Mouse (Mus musculus) adrenal gland, adult 18-20 months (tissue): ENCODE measurements around the gene Vmn1r214. TPM values are rescaled to one million over a fixed set of nuclear protein-coding genes. Genes with fewer than 3 reads are reported as not detected.

Experiments used
- DNase-seq, 2 experiments: peaks; one replicate each; pipeline ENCODE4 v3.0.0; 2021 to 2022; ENCODE audit warnings: low spot score in 2 of 2
- long read RNA-seq, 2 experiments: library from polyadenylated mRNA; stranded (forward); transcript quantifications; one replicate each; pipeline ENCODE4 v2.0.0; 2021
- total RNA-seq, 2 experiments: library from RNA; stranded (reverse); gene quantifications; 1 replicate in 1 of 2; 2 replicates in 1 of 2; pipeline ENCODE4 v1.2.3; 2021

Gene Vmn1r214
- total RNA-seq, result not detected
- long read RNA-seq, experiment 1, result 0 reads
- long read RNA-seq, experiment 2, result 0 reads

DNA sequence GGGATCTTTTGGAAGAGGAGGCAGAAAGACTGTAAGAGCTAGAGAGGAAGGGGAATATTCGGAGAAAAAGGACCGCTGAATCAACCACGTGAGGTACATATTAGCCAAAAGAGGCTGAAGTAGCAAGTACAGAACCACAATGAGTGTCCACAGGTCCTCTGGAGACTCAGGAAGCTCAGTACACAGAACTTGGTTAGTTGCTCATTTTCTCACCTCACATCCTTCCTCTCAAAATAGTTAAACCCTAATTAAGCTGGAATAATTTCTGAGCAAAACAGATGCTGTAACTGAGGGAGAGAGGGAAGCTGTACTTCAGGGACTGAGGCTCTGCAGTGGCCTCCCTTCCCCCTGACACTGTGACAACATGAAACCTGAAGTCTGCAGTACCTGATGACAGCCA lies at the start of gene Vmn1r214:
Gene Vmn1r214 (plus strand): TSS at position 301 of the 400 bp plus-strand sequence.
- DNase-seq, result no peak

DNA sequence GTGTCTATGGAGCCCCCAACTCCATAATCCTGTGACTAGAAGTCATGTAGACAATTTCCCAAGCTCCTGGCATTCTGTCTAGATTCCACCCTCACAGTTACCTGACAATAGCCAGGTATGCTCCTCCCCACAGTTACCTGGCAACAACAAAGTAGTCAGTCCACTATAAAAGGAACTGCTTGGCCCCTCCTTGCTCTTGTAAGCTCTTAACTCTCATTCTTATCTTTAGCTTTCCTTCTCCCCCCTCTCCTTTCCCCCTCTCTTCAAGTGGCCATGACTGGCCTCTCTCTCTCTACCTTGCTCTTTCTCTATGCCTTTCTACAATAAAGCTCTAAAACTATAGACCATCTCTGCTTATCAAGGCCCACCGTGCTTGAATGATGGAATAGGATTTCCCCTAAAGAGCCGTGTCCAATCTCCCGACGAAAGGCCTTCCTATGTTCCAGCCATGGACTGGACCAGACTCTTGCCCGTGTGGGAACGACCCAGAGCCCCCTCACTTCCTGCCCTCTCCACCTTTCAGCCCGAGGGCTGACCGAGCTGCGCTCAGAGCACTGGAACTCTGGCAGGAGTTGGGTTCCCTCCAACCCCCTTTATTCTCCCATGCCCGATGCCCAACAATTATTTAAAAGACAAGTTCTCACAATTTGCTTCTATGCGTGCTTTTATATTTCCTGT lies 39.9 kb upstream of the Vmn1r214 start:
- no peak for DNase-seq

DNA sequence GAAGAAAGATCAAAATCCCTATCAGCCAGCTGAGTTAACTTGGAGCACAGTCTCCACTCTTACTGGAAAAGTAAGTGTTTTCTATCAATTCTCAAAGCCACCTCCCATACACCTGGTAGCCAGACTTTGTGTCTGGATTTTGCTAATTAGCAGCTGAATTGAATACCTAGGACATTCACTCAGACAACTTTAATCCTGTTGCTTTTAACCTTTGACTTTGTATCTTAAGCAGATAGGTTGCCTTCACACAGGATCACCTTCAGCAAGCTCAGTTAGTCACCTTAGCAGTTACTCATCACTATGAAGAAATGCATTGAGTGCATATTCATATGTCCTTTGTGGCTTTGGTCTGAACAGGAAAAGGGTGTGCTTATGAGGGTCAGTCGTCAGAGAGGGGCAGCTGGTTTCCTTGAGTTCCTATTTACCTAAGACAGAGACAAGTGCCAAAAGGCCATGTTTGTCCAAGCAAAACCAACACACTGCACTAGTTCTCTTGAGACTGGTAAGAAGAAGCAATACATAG lies 38.0 kb upstream of the Vmn1r214 start:
- no peak for DNase-seq

DNA sequence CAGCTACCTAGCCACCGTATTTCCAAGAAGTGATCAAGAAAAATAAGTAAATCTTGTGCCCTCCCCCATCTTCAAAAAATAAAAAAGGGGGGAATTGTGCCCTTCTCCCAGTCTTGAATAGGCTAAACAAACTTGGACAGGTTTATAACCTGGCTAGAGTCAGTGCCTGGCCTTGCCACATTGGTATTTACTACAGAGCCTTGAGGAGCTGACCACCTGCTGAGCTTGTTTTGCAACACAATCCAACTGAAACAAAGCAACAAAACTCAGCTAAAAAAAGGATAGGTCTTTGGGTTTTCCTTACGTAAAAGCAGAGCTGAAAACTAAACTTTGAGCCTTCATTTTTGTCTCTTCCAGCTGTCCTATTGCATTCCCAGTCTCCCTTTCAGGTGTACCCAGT lies 37.5 kb upstream of the Vmn1r214 start:
- DNase-seq, result no peak

DNA sequence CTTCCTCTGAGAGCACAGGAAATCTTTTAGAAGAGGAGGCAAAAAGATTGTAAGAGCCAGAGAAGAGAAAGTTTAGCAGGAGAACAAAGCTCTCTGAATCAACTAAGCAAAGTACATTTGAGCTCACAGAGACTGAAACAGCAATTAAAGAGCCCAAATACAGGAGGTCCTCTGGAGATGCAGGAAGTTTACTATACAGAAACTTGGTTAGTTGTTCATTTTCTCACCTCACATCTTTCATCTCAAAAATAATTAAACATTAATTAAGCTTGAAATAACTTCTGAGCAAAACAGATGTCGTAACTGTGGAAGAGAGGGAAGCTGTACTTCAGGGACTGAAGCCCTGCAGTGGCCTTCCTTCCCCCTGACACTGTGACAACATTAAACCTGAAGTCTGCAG lies 22.9 kb upstream of the Vmn1r214 start, which contains the start of gene Vmn1r213:
Gene Vmn1r213 (plus strand): TSS at position 301 of the 400 bp plus-strand sequence.
- no peak for DNase-seq

DNA sequence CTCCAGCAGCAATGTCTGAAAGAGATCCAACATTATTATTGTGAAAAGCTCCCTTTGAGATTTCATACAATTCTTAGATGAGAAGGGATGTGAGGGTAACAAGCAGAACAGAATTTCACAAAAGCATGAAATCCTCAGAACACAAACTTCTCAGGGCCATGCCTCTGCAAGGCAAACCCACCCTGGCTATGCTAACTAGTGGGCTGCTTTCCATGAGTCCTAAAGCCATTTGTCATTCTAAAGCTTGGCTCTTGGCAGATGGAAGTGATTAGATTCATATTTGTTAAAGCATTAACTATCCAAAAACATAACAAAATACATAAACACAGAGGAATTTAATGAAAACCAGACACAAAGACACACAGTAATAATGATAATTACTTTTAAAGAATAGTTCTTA lies 12.1 kb upstream of the Vmn1r214 start:
- no peak for DNase-seq

DNA sequence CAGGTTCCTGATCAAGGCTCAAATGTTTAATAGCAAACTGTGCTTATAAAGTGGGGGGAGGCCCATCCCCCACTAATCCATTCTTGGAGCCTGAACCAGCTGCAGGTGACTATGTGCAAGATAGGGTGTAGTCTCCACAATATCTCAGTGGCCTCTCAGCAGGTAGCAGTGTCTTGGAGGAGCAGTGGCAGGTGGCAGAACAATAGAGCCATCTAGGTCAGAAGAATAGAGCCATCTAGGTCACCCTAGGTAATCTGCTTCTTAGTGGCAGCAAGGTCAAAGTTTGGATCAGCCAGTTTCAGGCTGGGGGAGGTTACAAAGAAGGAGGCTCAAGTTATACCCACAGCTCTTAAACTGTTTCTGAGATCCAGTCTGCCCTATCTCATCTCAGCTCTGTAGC lies 5.4 kb upstream of the Vmn1r214 start:
- DNase-seq, result no peak

DNA sequence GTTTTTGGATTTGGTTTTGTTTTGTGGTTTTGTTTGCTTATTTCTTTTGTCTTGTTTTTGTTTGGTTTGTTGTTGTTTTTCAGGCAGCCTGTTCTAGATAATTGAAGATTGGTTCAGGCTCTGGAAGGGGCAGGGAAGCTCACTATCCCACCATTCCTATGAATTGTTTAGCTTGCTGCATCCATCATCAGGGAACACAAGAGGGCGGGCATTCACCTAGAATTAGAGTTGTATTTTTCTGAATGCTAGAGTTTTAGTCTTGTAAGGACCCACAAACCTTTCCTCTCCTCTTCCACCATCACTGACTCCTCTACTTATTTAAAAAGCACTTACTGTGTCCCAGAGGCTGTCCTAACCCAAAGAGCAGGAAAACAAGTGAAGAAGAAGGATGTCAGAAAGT lies 27.6 kb downstream of the Vmn1r214 start:
- DNase-seq, result no peak

DNA sequence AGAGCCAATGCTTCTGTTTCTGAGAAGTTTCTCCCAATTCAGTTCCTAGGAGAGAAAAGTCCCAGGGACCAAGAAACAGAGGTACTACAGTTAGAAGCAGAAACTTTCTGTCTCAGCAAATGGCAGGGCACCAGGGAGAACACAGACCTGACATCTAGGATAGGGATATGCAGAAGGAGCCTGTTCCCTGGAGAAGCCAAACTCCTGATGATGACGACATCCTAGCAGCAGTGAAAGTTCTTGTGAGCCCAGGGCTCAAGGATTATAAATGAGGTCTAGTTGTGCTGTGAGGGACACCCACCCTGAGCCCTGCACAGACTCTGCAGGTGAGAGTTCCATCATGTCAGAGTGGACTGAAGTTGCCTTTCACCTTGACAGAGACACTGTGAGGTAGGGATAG lies 37.5 kb downstream of the Vmn1r214 start, which contains the start of gene Vmn1r215:
Gene Vmn1r215 (plus strand): TSS at position 301 of the 400 bp plus-strand sequence.
- DNase-seq, result no peak

- DNase-seq, result no peak
These were observed 39.1 kb downstream of the Vmn1r214 start for GRCm38 (mm10) chr13:23069312-23069711.

Other genes starting within 250 kb of the Vmn1r214 start
- not detected for gene Vmn1r209, start 220.7 kb upstream of the Vmn1r214 start, total RNA-seq
- not detected for gene Vmn1r210, start 199.1 kb upstream of the Vmn1r214 start, total RNA-seq
- gene Vmn1r211, start 172.9 kb upstream of the Vmn1r214 start, total RNA-seq, result not detected
- gene Vmn1r212, start 146.2 kb upstream of the Vmn1r214 start, total RNA-seq, result not detected
- not detected for gene Vmn1r213, start 22.8 kb upstream of the Vmn1r214 start, total RNA-seq
- gene Vmn1r215, start 37.6 kb downstream of the Vmn1r214 start, total RNA-seq, result not detected
- not detected for gene Vmn1r217, start 87.8 kb downstream of the Vmn1r214 start, total RNA-seq
- not detected for gene Vmn1r218, start 102.7 kb downstream of the Vmn1r214 start, total RNA-seq
- gene Vmn1r219, start 128.9 kb downstream of the Vmn1r214 start, total RNA-seq, result not detected
- gene Vmn1r220, start 157.6 kb downstream of the Vmn1r214 start, total RNA-seq, result not detected
- not detected for gene Vmn1r221, start 183.7 kb downstream of the Vmn1r214 start, total RNA-seq
- not detected for gene Vmn1r222, start 205.5 kb downstream of the Vmn1r214 start, total RNA-seq
- gene Vmn1r223, start 216.7 kb downstream of the Vmn1r214 start, total RNA-seq, result not detected